Mouse (Mus musculus): ENCODE results near the gene Aanat. TPM values are rescaled to one million over a fixed set of nuclear protein-coding genes. Genes with fewer than 3 reads are reported as not detected.

Aanat gene
- total and polyA plus RNA-seq, 3 experiments = not detected

- Histone ChIP-seq H3K79me2 (ENCODE audit: control insufficient read depth, insufficient read depth, low read length, poor library complexity) (no peaks in the 10 kb centered on the region), H3K36me3 (ENCODE audit: control insufficient read depth in 1 of 2, insufficient read depth in 2 of 2, low read length in 2 of 2) (peaks cover 0 to 3% of the 10 kb centered on the region in 2 experiments; a peak in 1 of 4 replicates), H3K27ac (ENCODE audit: control insufficient read depth, low read depth, low read length) (no peak overlapping the region), H3K27me3 (ENCODE audit: control insufficient read depth in 1 of 2, insufficient read depth in 2 of 2, low read length in 2 of 2) (no peaks in the 10 kb centered on the region; a peak in 1 of 4 replicates), H3K9me3 (replicated peaks; ENCODE audit: insufficient read depth, low read length) (no peaks in the 10 kb centered on the region), H3K4me3 (ENCODE audit: control insufficient read depth in 1 of 2, insufficient read depth in 1 of 2, low read depth in 2 of 2, low read length in 2 of 2) (no peak overlapping the region), H3K9ac (ENCODE audit: control insufficient read depth, low read depth, low read length, poor library complexity, severe bottlenecking) (no peak overlapping the region), H3K4me1 (ENCODE audit: control insufficient read depth in 1 of 2, insufficient read depth in 2 of 2, low read length in 2 of 2) (peaks cover 9 to 16% of the 10 kb centered on the region in 2 experiments)
- TF ChIP-seq UBTF (IDR thresholded peaks at IDR 0.05; ENCODE audit: borderline replicate concordance, insufficient read depth, low read depth, low read length) = no peak
- TF ChIP-seq KAT2A (conservative IDR thresholded peaks at IDR 0.05; ENCODE audit: low read depth, low read length) = no peak
- no peak for TF ChIP-seq ZMIZ1 (IDR thresholded peaks at IDR 0.05; ENCODE audit: low read depth, low read length)
- TF ChIP-seq MAZ (IDR thresholded peaks at IDR 0.05; ENCODE audit: low read depth, low read length) = no peak
- no peak for TF ChIP-seq RAD21 (IDR thresholded peaks at IDR 0.05; ENCODE audit: low read depth, low read length)
- no peak for DNase-seq (ENCODE audit: low read depth, low spot score)
Observed at GRCm38 (mm10) chr11:116630171-116630965, 44.1 kb downstream of the Aanat start.

- no peaks in the 10 kb centered on the region; a peak in 1 of 4 replicates for H3K27me3 ChIP-seq (ENCODE audit: control insufficient read depth in 1 of 2, insufficient read depth in 2 of 2, low read length in 2 of 2)
- no peaks in the 10 kb centered on the region for H3K9me3 ChIP-seq (replicated peaks; ENCODE audit: insufficient read depth, low read length)
- H3K79me2 ChIP-seq (ENCODE audit: control insufficient read depth, insufficient read depth, low read length, poor library complexity) = no peaks in the 10 kb centered on the region
- TF ChIP-seq MYB (IDR thresholded peaks at IDR 0.05; ENCODE audit: low read depth, low read length) (no peak), NRF1 (IDR thresholded peaks at IDR 0.05; ENCODE audit: insufficient read depth, low read depth, low read length, poor library complexity, severe bottlenecking) (no peak), MAZ (IDR thresholded peaks at IDR 0.05; ENCODE audit: low read depth, low read length) (no peak), USF2 (IDR thresholded peaks at IDR 0.05; ENCODE audit: borderline replicate concordance in 1 of 2, insufficient read depth in 1 of 2, low read depth in 1 of 2, low read length in 2 of 2) (no peak), SIN3A (IDR thresholded peaks at IDR 0.05; ENCODE audit: low read length) (no peak), SMC3 (IDR thresholded peaks at IDR 0.05; ENCODE audit: low read depth, low read length) (no peak), MAX (IDR thresholded peaks at IDR 0.05; ENCODE audit: low read length) (no peak), HCFC1 (IDR thresholded peaks at IDR 0.05; ENCODE audit: low read depth, low read length) (no peak), GATA1 (IDR thresholded peaks at IDR 0.05; ENCODE audit: low read depth, low read length) (no peak), ZNF384 (IDR thresholded peaks at IDR 0.05; ENCODE audit: low read depth, low read length) (no peak), NELFE (IDR thresholded peaks at IDR 0.05; ENCODE audit: low read depth, low read length) (no peak), MYC (IDR thresholded peaks at IDR 0.05; ENCODE audit: low read depth, low read length) (no peak), ZMIZ1 (IDR thresholded peaks at IDR 0.05; ENCODE audit: low read depth, low read length) (no peak), USF1 (IDR thresholded peaks at IDR 0.05; ENCODE audit: low read depth, low read length) (no peak), POLR2A (IDR thresholded peaks at IDR 0.05; ENCODE audit: control insufficient read depth in 1 of 2, insufficient read depth in 1 of 2, low read depth in 1 of 2, low read length in 2 of 2, poor library complexity in 1 of 2) (no peak), JUND (IDR thresholded peaks at IDR 0.05; ENCODE audit: low read depth, low read length) (no peak), CHD1 (IDR thresholded peaks at IDR 0.05; ENCODE audit: low read depth, low read length) (no peak), MEF2A (IDR thresholded peaks at IDR 0.05; ENCODE audit: extremely low read depth, insufficient replicate concordance, low read depth, low read length, poor library complexity, severe bottlenecking) (no peak)
- H3K36me3 ChIP-seq (ENCODE audit: control insufficient read depth in 1 of 2, insufficient read depth in 2 of 2, low read length in 2 of 2) = no peaks in the 10 kb centered on the region
- DNase-seq (ENCODE audit: low read depth, low spot score) = no peak
- no peak overlapping the region for H3K27ac ChIP-seq (ENCODE audit: control insufficient read depth, low read depth, low read length)
- H3K4me1 ChIP-seq (ENCODE audit: control insufficient read depth in 1 of 2, insufficient read depth in 2 of 2, low read length in 2 of 2) = peaks cover 0 to 8% of the 10 kb centered on the region in 2 experiments; a peak in 1 of 4 replicates
- H3K9ac ChIP-seq (ENCODE audit: control insufficient read depth, low read depth, low read length, poor library complexity, severe bottlenecking) = no peak overlapping the region
- H3K4me3 ChIP-seq (ENCODE audit: control insufficient read depth in 1 of 2, insufficient read depth in 1 of 2, low read depth in 2 of 2, low read length in 2 of 2) = no peak overlapping the region
Observed at GRCm38 (mm10) chr11:116632962-116633361, 46.7 kb downstream of the Aanat start.
